Mouse (Mus musculus) spleen, postnatal 4 days (tissue): ENCODE measurements around the gene Etaa1.
"Not testable (repeated sequence)": the region's sequence is repeated elsewhere in the genome, so short reads cannot be mapped to it uniquely, and the experiment has no call there.

Experiments used
- DNase-seq, 2 experiments: peaks; one replicate each; pipeline ENCODE4 v3.0.0; 2022; ENCODE audit warnings: low spot score in 2 of 2

The Etaa1 gene

DNA sequence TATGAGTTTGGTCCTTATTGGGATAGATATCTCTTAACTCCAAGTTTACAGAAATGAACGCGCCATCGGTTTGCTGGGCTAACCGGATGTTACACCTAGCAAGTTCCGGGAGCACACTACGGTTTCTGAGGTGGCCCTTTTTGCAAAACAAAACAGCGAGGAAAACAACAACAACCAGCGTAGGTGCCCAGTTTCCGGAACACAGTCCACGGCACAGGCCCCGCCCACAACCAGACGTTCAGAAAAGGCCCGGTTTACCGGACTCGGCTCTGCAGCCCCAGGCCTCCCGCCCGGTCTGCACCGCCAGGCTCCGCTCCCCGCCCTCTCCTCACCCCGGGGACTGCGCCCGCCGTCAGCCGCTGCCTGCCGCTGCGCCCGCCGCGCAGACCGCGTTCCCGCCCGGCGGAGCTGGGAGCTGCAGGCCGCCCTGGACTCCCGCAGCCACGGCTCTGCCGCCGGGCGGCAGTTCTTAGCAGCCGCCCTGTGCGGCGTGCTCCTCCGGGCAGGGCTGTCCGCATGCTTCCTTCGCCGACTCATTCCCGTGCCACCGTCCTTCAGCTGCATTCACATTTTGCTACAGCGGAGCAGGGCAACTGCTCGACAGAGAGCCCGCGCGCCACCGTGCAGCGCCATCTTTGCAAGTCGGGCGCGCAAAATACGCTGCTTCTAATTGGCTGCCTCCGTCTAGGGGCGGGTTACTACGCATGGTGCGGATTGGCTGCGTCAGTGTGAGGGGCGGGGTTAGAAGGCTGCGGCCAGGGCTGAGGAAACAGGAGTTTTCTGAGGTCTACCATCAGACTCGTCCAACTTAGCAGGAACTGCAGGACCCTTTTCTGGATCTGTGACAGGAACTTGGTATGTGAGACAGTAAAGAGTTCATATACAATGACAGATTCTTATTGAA is at the start of gene Etaa1:
TSS of gene Etaa1 (minus strand) at position 645 of the 904 bp plus-strand sequence.
- DNase-seq, result peak; percentile 95 to 97

DNA sequence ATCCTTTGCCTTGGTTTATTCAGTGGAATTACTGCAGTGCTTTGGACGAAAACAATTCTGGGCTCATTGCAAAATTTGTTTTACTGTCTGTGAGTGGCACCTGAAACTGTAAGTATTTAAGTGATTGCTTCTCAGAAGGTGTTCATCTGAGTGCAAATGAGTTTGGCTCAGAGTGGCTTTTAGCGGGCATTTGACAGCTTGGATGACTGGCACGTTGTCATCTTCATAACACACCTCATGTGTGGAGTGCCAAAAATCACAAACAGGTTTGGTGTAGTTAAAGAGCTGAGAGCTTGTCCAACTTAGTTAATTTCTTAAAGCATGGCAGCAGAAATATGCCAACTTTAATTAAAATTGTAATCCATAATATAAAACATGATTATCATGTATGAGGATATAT is 40.5 kb upstream of the Etaa1 start:
- no peak for DNase-seq

DNA sequence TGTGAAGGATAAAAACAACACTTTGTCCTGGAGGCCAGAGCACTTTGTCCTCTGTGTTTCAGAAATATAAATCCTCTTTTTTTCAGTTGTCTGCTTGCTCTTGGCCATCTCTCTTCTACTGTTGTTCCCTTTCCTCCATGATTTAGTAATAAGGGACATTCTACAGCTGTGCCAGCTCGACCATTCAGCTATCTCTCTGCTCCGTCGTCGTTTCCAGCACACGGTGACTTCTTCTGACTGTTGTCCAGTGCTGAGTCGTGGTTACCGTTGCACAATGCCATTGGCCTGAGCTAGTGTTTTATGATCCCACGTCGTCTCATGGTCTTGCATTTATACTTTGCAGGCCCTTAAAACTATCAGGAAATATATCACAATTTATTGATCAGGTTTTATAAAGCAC is 38.6 kb upstream of the Etaa1 start:
- no peak for DNase-seq

DNA sequence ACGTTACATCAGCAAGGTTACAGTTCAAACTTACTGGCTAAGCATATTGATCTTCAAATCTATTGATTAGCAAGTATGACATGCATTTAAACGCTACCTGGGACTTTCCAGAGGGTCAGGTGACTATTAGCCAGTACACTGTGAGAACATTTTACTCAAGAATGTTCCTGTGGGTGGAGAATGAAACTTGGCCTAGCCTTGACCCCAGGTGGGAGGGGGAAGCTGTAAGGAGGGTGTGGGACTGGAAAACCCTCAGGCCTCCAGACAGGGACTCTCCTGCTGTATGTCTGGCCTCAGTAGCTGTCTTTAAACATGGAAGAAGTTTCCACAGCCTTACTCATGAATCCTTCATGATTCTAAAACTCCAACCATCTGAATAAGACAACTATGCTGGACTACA is 29.7 kb upstream of the Etaa1 start:
- DNase-seq, result no peak

DNA sequence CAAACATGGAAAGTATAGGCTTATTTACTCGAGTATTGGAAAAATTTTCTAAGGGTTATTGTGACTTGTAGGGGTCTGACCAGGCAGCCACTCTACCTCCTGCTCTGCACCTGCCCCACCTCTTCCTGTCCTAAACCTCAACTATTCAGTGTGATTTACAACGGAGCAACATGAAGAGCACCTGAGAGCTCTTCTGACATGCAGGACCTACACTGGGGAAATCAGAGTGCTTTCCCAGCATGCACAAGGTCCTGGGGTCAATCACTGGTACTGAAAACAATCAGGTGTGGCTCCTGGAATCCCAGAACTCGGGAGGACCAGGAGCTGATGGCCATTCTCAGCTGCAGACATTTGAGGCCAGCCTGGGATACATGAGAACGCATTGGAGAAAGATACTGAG is 27.6 kb upstream of the Etaa1 start:
- DNase-seq, result no peak

DNA sequence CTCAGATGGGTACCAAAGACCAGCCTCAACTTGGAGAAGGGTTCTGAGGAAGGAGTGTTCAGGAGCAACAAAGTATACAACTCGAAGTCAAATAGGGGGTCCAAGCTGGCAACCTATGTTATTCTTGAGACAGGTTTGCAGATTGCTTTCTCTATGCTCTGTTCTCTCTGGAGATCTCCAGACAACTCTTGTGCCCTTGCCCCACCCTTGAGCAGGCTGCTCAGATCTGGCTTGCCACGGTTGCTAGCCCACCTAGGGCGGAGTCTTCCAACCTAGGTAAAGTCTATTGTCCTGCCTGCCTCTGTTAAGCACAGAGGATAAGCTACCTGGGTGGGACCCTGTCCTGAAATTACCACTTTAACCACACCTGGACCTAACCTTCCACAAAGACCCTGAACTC is 21.9 kb upstream of the Etaa1 start:
- no peak for DNase-seq

DNA sequence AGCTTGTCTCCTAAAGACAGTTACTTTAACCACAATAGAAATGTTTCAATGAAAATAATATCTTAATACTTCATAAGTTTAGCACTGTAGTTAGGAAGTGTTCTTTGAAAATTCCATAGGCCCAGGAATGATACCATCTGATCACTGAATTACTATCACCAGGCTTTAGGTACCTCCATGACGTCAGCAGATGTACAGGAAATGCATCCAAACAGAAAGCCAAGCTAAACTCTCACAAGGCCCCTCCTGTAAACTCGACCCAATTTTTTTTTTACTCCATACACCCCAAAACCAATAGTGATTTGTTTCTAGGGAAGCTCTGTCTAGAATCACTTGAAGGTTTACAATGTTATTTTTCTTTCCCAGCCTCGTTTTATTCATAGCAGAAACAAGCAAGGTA is 884 bp downstream of the Etaa1 start:
- no peak for DNase-seq

DNA sequence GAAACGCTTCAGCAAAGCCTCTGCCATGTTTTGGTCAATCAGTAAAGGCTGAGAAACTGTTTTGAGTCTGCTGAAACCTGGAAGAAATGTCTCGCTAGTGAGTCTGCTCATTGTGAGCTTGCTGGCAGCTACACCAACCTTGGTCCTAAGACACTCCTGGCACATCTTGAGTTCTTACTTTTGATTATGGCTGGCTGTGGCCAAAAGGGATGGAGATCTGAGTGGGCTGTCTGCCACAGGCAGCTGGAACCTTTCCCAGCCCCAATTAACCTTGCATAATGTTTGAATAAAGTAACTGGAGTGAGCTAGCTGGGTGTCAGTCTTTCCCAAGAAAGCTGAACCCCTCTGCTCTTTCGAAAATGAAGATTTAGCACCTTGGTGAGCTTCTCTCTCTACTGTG is 2.3 kb downstream of the Etaa1 start:
- DNase-seq, result no peak

DNA sequence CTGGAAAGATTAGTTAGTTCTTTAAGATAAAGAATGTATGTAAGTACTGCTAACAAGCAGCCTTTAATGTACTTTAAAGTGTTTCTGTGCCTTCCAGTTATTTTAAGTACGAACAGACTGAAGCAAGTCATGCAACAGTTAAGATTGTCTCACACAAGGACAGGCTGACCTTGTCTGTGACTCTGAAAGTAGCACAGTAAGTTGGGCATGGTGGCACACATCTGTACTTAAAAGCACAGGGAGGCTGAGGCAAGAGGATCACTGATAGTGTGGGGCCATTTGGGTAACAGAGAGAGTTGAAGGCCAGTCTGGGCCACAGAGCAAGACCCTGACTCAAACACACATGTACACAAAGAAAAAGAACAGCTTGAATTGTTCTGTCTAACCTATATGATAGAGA is 14.5 kb downstream of the Etaa1 start:
- no peak for DNase-seq

DNA sequence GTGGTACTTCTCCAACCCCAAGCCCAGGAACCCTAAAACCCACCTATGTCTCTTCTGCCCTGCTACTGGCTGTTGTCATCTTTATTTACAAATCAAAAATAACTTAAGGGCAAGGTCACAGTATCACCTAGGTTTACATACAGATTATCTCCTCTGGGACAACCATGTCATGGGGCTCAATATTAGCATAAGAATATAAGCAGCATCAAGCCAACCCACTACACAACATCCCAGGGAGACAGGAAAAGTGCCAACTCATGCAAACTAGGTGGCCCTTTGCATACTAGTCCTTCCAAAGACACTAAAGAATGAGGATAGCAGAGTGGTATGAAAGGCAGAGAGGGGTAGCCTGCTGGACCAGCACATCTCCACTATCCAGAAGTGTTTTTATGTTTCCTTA is 15.7 kb downstream of the Etaa1 start:
- DNase-seq, result no peak

DNA sequence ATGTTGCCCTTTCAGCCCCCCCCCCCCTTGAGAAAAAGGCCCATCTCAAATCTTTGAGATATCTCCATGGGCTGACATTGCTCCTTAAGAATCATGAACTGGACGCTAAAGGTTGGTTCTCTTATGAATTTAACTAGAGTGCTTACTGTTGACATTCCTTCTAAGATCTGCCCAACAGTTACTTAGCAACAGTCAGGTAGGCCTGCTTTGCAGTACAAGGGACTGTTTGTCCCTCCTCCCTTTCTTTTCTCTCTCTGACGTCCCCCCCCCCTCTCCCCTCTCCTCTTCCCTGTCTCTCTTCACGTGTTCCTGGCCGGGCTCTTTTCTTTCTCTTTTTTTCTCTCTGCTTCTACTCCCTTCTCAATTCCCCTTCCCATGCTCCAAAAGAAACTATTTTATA is 35.8 kb downstream of the Etaa1 start:
- DNase-seq, result no peak

DNA sequence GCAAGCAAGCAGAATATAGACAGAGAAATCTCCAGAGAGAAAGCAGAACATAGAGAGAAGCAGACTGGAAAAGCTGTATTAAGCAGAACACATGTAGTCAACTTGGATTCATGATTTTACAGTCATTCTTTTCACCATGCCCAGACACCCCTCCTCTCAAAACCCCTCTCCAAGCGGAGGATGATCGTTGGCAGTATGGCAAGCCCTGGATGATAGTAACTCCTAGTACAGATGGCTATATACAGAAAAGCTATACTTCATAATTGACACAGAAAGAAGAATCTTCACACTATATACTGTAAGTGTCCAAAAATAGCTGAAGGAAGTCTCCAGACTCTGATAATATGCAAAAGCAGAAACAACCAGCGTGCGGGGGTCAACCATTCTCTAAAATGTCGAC is 36.6 kb downstream of the Etaa1 start:
- no peak for DNase-seq

DNA sequence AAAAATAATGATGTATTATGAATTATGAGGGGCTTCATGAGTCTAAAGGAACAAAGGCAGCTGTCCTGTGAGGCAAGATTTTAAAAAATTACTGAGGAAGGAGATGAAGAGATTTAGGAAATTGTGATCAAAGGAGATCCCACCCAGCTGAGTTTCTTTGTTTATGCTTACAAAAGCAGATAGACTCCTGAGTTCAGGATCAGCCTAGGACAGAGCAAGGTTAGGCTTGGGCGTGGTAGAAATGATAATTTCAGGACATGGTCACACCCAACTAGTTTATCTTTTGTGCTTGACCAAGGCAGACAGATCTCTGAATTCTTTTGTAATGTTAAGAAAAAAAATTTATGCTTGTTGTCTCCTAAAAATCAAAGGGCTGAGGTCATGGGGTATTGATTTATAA is 37.2 kb downstream of the Etaa1 start:
- DNase-seq, result no peak

DNA sequence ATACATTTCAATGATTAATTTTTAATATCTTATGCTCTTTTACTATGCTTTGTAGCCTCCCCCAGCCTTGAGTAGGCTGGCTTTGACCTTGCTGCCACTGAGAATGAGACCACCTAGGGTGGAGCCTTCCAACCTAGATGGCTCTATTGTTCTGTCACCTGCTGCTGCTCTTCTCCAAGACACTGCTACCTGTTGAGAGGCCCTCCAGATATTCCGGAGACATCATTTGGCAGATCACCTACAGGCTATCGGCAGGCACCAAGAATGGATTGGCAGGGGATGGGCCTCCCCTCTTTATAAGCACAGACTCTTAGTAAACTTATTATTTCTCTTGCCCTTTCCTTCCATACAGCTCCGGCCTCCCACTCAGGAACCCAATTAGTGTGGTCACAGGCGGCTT is 52.7 kb downstream of the Etaa1 start:
- DNase-seq, result not testable (repeated sequence)
